Mouse (Mus musculus): ENCODE results near the gene 9430097D07Rik. TPM values are rescaled to one million over a fixed set of nuclear protein-coding genes. Genes with fewer than 3 reads are reported as not detected.

9430097D07Rik gene
- polyA plus RNA-seq, 1 experiment from 2014 or later = not detected

- H3K36me3 ChIP-seq (replicated peaks; ENCODE audit: insufficient read depth, low read length) = no peaks in the 10 kb centered on the region; the same call in 1 of the 2 replicates
- H3K9me3 ChIP-seq (ENCODE audit: low read length) = no peaks in the 10 kb centered on the region
- H3K4me1 ChIP-seq (ENCODE audit: insufficient read depth) = peaks cover 7% of the 10 kb centered on the region; the same call in 1 of the 2 replicates
- no peak for ATAC-seq
- WGBS (ENCODE audit: insufficient replicate concordance) = 80% methylated on average over 9 of the region's 9 CpGs
- H3K4me3 ChIP-seq (ENCODE audit: low read depth, low read length) = no peak overlapping the region
- TF ChIP-seq EP300 (IDR thresholded peaks at IDR 0.05; ENCODE audit: low read depth) (no peak), CTCF (IDR thresholded peaks at IDR 0.05; ENCODE audit: low read depth) (no peak)
- no peaks in the 10 kb centered on the region for H3K27me3 ChIP-seq (ENCODE audit: insufficient read depth, low read length)
- no peak overlapping the region for H3K9ac ChIP-seq (replicated peaks)
- H3K4me2 ChIP-seq (ENCODE audit: low read depth, low read length) = no peak overlapping the region
- no peak for DNase-seq
- no peak overlapping the region for H3K27ac ChIP-seq (ENCODE audit: low read depth)
These were observed 26.3 kb downstream of the 9430097D07Rik start for GRCm38 (mm10) chr2:32549171-32549570.

- Histone ChIP-seq H3K4me3 (ENCODE audit: low read depth, low read length) (no peak overlapping the region), H3K9ac (replicated peaks) (no peak overlapping the region), H3K27ac (ENCODE audit: low read depth) (no peak overlapping the region), H3K4me2 (ENCODE audit: low read depth, low read length) (no peak overlapping the region), H3K4me1 (ENCODE audit: insufficient read depth) (peaks cover 7% of the 10 kb centered on the region; the same call in 1 of the 2 replicates), H3K36me3 (replicated peaks; ENCODE audit: insufficient read depth, low read length) (no peaks in the 10 kb centered on the region; the same call in 1 of the 2 replicates), H3K9me3 (ENCODE audit: low read length) (no peaks in the 10 kb centered on the region), H3K27me3 (ENCODE audit: insufficient read depth, low read length) (no peaks in the 10 kb centered on the region)
- TF ChIP-seq CTCF (IDR thresholded peaks at IDR 0.05; ENCODE audit: low read depth) (no peak), EP300 (IDR thresholded peaks at IDR 0.05; ENCODE audit: low read depth) (no peak)
- WGBS (ENCODE audit: insufficient replicate concordance) = 64% methylated on average over 7 of the region's 7 CpGs
- DNase-seq = no peak
- ATAC-seq = no peak
These were observed 27.3 kb downstream of the 9430097D07Rik start for GRCm38 (mm10) chr2:32547964-32548739.

GRCm38 (mm10) chr2:32547380-32547779 is 28.1 kb downstream of the 9430097D07Rik start:
- Histone ChIP-seq H3K4me3 (ENCODE audit: low read depth, low read length) (no peak overlapping the region), H3K27ac (ENCODE audit: low read depth) (no peak overlapping the region), H3K4me2 (ENCODE audit: low read depth, low read length) (no peak overlapping the region), H3K9me3 (ENCODE audit: low read length) (no peaks in the 10 kb centered on the region), H3K4me1 (ENCODE audit: insufficient read depth) (peaks cover 8% of the 10 kb centered on the region; the same call in 1 of the 2 replicates), H3K36me3 (replicated peaks; ENCODE audit: insufficient read depth, low read length) (no peaks in the 10 kb centered on the region; the same call in 1 of the 2 replicates), H3K27me3 (ENCODE audit: insufficient read depth, low read length) (no peaks in the 10 kb centered on the region), H3K9ac (replicated peaks) (no peak overlapping the region)
- ATAC-seq (no peak), DNase-seq (no peak)
- TF ChIP-seq CTCF (IDR thresholded peaks at IDR 0.05; ENCODE audit: low read depth) (no peak), EP300 (IDR thresholded peaks at IDR 0.05; ENCODE audit: low read depth) (no peak)
- WGBS (ENCODE audit: insufficient replicate concordance) = 76% methylated on average over 5 of the region's 5 CpGs

GRCm38 (mm10) chr2:32546951-32547350 is 28.5 kb downstream of the 9430097D07Rik start:
- H3K27me3 ChIP-seq (ENCODE audit: insufficient read depth, low read length) = no peaks in the 10 kb centered on the region
- no peak for DNase-seq
- H3K9me3 ChIP-seq (ENCODE audit: low read length) = no peaks in the 10 kb centered on the region
- 81% methylated on average over 1 of the region's 1 CpGs for WGBS (ENCODE audit: insufficient replicate concordance)
- peaks cover 12% of the 10 kb centered on the region; the same call in 1 of the 2 replicates for H3K4me1 ChIP-seq (ENCODE audit: insufficient read depth)
- no peak overlapping the region for H3K4me3 ChIP-seq (ENCODE audit: low read depth, low read length)
- TF ChIP-seq CTCF (IDR thresholded peaks at IDR 0.05; ENCODE audit: low read depth) (no peak), EP300 (IDR thresholded peaks at IDR 0.05; ENCODE audit: low read depth) (no peak)
- no peak overlapping the region for H3K9ac ChIP-seq (replicated peaks)
- no peak for ATAC-seq
- no peak overlapping the region for H3K4me2 ChIP-seq (ENCODE audit: low read depth, low read length)
- no peak overlapping the region for H3K27ac ChIP-seq (ENCODE audit: low read depth)
- no peaks in the 10 kb centered on the region; the same call in 1 of the 2 replicates for H3K36me3 ChIP-seq (replicated peaks; ENCODE audit: insufficient read depth, low read length)

GRCm38 (mm10) chr2:32543031-32543449 is 32.4 kb downstream of the 9430097D07Rik start:
- Histone ChIP-seq H3K4me1 (ENCODE audit: insufficient read depth) (peaks cover 22% of the 10 kb centered on the region; the same call in 1 of the 2 replicates), H3K27me3 (ENCODE audit: insufficient read depth, low read length) (no peaks in the 10 kb centered on the region), H3K4me3 (ENCODE audit: low read depth, low read length) (no peak overlapping the region), H3K27ac (ENCODE audit: low read depth) (no peak overlapping the region), H3K4me2 (ENCODE audit: low read depth, low read length) (no peak overlapping the region), H3K9ac (replicated peaks) (no peak overlapping the region), H3K36me3 (replicated peaks; ENCODE audit: insufficient read depth, low read length) (no peaks in the 10 kb centered on the region; the same call in 1 of the 2 replicates), H3K9me3 (ENCODE audit: low read length) (no peaks in the 10 kb centered on the region)
- TF ChIP-seq CTCF (IDR thresholded peaks at IDR 0.05; ENCODE audit: low read depth) = no peak
- no peak for TF ChIP-seq EP300 (IDR thresholded peaks at IDR 0.05; ENCODE audit: low read depth)
- no peak for ATAC-seq
- WGBS (ENCODE audit: insufficient replicate concordance) = 68% methylated on average over 3 of the region's 3 CpGs
- no peak for DNase-seq

GRCm38 (mm10) chr2:32541986-32542573 is 33.4 kb downstream of the 9430097D07Rik start:
- WGBS (ENCODE audit: insufficient replicate concordance) = 31% methylated on average over 4 of the region's 4 CpGs
- H3K4me2 ChIP-seq (ENCODE audit: low read depth, low read length) = no peak overlapping the region
- no peak overlapping the region; the same call in 1 of the 2 replicates for H3K9ac ChIP-seq (replicated peaks)
- DNase-seq (no peak), ATAC-seq (no peak)
- no peaks in the 10 kb centered on the region; the same call in 1 of the 2 replicates for H3K36me3 ChIP-seq (replicated peaks; ENCODE audit: insufficient read depth, low read length)
- no peak overlapping the region for H3K4me3 ChIP-seq (ENCODE audit: low read depth, low read length)
- H3K9me3 ChIP-seq (ENCODE audit: low read length) = no peaks in the 10 kb centered on the region
- H3K27ac ChIP-seq (ENCODE audit: low read depth) = no peak overlapping the region
- H3K4me1 ChIP-seq (ENCODE audit: insufficient read depth) = peaks cover 29% of the 10 kb centered on the region
- TF ChIP-seq EP300 (IDR thresholded peaks at IDR 0.05; ENCODE audit: low read depth) = no peak
- TF ChIP-seq CTCF (IDR thresholded peaks at IDR 0.05; ENCODE audit: low read depth) = no peak
- 0 out of 2 replicates have a peak, but pooled peaks cover 1% of the 10 kb centered on the region for H3K27me3 ChIP-seq (ENCODE audit: insufficient read depth, low read length)

Measured in liver, postnatal 0 days (tissue).